Mouse (Mus musculus) left cerebral cortex, adult 2 months (tissue): Measurements from ENCODE around the gene Msh6. TPM values are rescaled to one million over a fixed set of nuclear protein-coding genes. Genes with fewer than 3 reads are reported as not detected.
A peak's percentile ranks its signal among the peaks of the same experiment; 100 is the strongest.
"Not testable (repeated sequence)": the region's sequence is repeated elsewhere in the genome, so short reads cannot be mapped to it uniquely, and the experiment has no call there.

ENCODE experiments used
- DNase-seq, 2 experiments: peaks; one replicate each; pipeline ENCODE4 v3.0.0; 2021 to 2022; ENCODE audit warnings: low spot score in 2 of 2, mixed read lengths in 1 of 2; ENCODE audit errors: extremely low spot score in 1 of 2
- H3K27ac ChIP-seq: fragments of 200-600 bp; 2 replicates; pipeline ENCODE4 v1.8.1; 2022
- H3K4me3 ChIP-seq: fragments of 200-600 bp; 2 replicates; pipeline ENCODE4 v1.8.1; 2022
- CTCF ChIP-seq: fragments of 200-600 bp; IDR thresholded peaks from 2 replicates; pipeline ENCODE4 v1.8.1; 2022; ENCODE audit warnings: antibody characterized with exemption, mild to moderate bottlenecking, moderate library complexity
- intact Hi-C: fragments of 180-260 bp; cut with DNase I; formaldehyde crosslinking; loops from one replicate; pipeline ENCODE4 v1.15.1; 2025
- long read RNA-seq, 2 experiments: library from polyadenylated mRNA; stranded (forward); transcript quantifications; one replicate each; pipeline ENCODE4 v2.0.0; 2021; ENCODE audit warnings: borderline mapping rate in 2 of 2
- total RNA-seq, 2 experiments: library from RNA; stranded (reverse); gene quantifications; 2 replicates each; pipeline ENCODE4 v1.2.3; 2021

Msh6 gene
- 10 to 100 TPM; 14.4 to 15.4 TPM for total RNA-seq
- long read RNA-seq, experiment 1, full-length matches to known transcripts = 18 of 22 reads
- long read RNA-seq, experiment 1, partial matches to known transcripts = 1 of 22 reads
- long read RNA-seq, experiment 1, other reads (novel, unspliced or antisense) = 3 of 22 reads
- long read RNA-seq, experiment 2, full-length matches to known transcripts = 13 of 14 reads
- long read RNA-seq, experiment 2, partial matches to known transcripts = 1 of 14 reads
- long read RNA-seq, experiment 2, other reads (novel, unspliced or antisense) = 0 of 14 reads

DNA sequence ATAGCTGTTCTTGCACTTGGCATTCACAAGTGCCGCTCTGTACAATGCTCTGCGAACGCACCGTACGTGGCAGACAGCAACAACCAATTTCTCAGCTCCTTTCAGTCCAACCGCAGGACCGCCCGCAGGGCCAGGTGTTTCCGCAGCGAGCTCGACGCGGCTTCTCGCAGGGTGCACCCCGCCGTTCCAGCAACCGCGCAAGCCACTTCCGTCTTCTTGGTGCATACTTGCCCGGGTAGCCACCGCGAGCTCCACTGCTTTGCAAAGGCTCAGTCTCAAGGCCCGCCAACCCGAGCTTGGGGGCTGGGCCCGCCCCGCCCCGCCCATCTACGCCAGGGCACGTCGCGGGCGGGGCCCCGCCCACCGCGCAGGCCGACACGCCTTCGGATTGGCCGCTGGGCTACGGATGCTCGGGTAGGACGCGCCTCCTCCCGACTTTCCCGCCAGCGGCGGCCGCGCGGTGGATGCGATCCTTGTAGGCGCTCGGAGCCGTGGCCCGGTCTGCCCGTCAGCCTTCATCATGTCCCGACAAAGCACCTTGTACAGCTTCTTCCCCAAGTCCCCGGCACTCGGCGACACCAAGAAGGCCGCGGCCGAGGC is at the start of gene Msh6:
Msh6 (plus strand) TSS at position 434 of the 600 bp plus-strand sequence.
- Histone ChIP-seq H3K4me3 (peak within 1 kb of the TSS; percentile 100), H3K27ac (peak within 1 kb of the TSS; percentile 83)
- intact Hi-C loops = loop anchor here (5.0 kb wide), 1 partner anchor 93 kb away; the partner anchor contains the start of gene Fbxo11
- no peak for TF ChIP-seq CTCF
- DNase-seq = peak; percentile 82 to 88

DNA sequence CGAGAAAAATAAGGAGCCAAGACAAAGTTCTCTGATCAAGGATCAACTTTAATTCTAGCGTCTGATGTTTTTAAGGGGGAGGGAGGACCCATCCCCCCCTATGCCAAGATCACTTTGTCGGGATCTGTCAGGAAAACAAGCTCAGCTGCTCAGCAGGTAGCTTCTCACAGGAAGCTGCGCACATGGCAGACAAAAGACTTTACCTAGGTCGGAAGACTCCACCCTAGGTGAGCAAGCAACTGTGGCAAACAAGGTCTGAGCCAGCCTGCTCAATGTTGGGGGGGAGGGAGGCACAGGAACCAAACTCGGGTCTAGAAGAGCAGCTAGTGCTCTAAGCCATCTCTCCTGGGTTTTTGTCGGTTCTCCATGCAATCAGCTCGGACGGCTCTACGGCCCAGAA is 40.5 kb upstream of the Msh6 start:
- Histone ChIP-seq H3K4me3 (no peak overlapping the region), H3K27ac (no peak overlapping the region)
- no peak for DNase-seq
- TF ChIP-seq CTCF = no peak
- intact Hi-C loops = no loop called here

- no peak for DNase-seq
- intact Hi-C loops = no loop called here
- Histone ChIP-seq H3K27ac (no peak overlapping the region), H3K4me3 (no peak overlapping the region)
- TF ChIP-seq CTCF = no peak
These were observed 40.1 kb upstream of the Msh6 start for GRCm38 (mm10) chr17:87934736-87935135.

DNA sequence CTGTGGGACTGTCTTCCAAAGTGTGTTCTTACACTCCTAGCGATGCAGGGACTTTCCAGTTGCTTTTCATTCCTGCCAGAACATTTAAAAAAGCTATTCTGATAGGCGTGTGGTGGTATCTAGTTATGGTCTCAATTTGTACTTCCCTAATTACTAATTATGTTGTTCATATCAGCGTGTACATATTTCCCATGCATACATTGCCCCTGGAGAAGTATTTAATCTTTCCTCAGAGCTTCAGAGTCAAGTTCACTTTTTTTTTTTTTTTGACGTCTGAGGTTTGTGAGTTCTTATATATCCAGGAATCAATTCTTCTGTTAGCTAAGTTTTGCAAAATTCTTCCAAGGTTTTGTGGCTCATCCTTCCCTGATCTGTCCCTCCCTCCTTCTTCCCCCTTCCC is 38.7 kb upstream of the Msh6 start:
- no peak overlapping the region for H3K27ac ChIP-seq
- H3K4me3 ChIP-seq = no peak overlapping the region
- TF ChIP-seq CTCF = no peak
- no peak for DNase-seq
- intact Hi-C loops = no loop called here

DNA sequence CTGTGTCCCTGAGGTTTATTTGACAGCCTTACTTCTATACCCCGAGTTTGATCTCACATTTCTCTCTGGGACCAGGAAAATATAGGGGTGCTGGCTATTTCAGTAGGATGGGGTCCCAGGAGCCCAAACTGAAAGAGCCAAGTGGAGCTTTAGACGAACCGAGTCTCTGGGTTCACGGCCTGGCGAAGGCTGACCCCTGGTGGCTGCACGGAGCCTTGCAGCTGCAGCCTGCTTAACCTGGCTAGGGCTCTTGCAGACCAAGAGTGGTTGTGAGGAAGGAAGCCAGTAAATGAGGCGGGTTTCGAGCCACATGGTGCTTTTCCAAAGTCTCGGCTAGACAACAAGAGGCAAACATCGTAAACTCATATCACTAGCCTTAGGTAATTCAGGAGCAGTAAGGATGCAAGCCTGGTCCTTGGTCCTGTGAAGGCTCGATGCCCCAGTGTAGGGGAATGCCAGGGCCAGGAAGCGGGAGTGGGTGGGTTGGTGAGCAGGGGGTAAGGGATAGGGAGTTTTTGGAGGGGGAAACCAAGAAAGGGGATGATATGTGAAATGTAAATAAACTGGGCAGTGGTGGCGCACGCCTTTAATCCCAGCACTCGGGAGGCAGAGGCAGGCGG is 25.8 kb upstream of the Msh6 start:
- TF ChIP-seq CTCF = peak; percentile 100
- H3K27ac ChIP-seq = no peak overlapping the region
- no peak overlapping the region for H3K4me3 ChIP-seq
- peak; percentile 77 to 89 for DNase-seq
- intact Hi-C loops = loop anchor here (1.0 to 5.0 kb wide), 3 partner anchors 67 to 347 kb away; no protein-coding TSS in a partner anchor

DNA sequence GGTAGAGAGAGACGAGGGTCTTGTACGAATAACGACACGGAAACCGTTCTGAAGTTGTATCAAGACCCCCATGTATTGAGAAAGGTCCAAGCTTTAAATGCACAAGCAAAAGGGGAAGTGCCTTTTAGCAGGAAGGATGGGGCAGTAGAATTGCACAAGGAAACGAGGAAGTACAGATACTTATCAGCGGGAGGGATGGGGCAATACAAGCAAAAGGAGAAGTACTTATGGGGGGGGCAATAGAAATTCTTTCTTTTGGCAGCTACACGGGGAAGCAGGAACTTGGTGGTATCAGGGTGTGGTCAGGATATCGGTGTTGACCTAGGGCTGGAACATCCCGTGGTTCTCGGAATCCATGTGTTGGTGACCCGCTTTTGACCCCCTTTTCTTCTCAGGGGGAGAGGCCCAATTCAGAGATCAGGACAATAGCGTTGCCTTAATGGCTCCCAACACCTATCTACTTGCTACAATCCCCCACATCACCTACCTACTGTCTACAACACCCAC is 20.2 kb upstream of the Msh6 start:
- H3K4me3 ChIP-seq, intact Hi-C loops, DNase-seq, H3K27ac ChIP-seq: not testable (repeated sequence)

GRCm38 (mm10) chr17:87957096-87957840 is 17.6 kb upstream of the Msh6 start:
- no peak for DNase-seq
- intact Hi-C loops = no loop called here
- no peak overlapping the region for H3K4me3 ChIP-seq
- TF ChIP-seq CTCF = no peak
- no peak overlapping the region for H3K27ac ChIP-seq

DNA sequence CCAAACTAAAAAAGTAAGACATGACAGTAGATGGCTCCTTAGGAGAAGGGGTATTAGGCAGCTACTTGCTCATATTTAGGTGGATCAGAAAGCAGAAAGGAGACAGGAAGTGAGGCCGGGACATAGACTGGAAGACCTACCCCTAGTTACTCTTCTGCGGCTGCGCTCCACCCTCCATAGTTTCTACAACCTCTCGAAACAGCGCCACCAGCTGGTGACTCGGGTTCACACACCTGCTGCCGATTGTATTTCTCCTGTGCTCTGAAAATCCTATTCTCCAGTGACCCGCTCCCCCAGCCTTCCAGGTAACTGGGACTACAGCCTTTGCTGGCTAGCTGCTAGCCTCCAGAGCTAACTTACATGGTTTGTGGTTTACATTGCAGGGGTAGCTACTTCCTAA is 16.6 kb upstream of the Msh6 start:
- intact Hi-C loops = no loop called here
- Histone ChIP-seq H3K4me3 (no peak overlapping the region), H3K27ac (no peak overlapping the region)
- peak; percentile 26 for TF ChIP-seq CTCF
- DNase-seq = no peak

DNA sequence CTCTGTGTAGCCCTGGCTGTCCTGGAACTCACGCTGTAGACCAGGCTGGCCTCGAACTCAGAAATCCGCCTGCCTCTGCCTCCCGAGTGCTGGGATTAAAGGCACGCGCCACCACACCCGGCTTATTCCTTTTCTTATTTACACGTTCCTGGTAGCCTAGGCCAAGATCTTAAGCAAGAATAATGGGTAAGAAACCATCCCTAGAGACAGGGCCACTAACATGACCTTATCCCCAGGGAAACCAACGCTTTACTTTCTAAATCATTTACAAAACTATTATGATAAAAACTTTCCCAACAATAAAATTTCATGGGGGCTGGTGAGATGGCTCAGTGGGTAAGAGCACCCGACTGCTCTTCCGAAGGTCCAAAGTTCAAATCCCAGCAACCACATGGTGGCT is 15.5 kb upstream of the Msh6 start:
- intact Hi-C loops, H3K4me3 ChIP-seq, DNase-seq, H3K27ac ChIP-seq: not testable (repeated sequence)

DNA sequence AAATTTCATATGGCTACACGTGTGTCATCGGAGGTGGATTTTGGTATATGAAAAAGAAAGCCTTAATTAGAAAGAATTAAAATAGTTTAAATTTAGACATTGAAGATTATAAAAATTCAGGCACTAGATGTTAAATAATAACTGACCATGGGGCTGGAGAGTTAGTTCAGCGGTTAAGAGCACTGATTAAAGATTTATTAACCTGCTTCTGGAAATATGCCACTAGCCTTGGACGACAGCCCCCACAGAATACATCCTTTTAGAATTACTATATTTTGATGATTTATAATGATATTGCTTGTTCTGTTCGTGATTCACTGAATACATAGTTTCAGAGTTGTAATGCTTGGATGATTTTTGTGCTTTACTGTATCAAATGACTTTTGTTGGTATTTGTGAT is 14.9 kb upstream of the Msh6 start:
- H3K27ac ChIP-seq, intact Hi-C loops, DNase-seq, H3K4me3 ChIP-seq: not testable (repeated sequence)

DNA sequence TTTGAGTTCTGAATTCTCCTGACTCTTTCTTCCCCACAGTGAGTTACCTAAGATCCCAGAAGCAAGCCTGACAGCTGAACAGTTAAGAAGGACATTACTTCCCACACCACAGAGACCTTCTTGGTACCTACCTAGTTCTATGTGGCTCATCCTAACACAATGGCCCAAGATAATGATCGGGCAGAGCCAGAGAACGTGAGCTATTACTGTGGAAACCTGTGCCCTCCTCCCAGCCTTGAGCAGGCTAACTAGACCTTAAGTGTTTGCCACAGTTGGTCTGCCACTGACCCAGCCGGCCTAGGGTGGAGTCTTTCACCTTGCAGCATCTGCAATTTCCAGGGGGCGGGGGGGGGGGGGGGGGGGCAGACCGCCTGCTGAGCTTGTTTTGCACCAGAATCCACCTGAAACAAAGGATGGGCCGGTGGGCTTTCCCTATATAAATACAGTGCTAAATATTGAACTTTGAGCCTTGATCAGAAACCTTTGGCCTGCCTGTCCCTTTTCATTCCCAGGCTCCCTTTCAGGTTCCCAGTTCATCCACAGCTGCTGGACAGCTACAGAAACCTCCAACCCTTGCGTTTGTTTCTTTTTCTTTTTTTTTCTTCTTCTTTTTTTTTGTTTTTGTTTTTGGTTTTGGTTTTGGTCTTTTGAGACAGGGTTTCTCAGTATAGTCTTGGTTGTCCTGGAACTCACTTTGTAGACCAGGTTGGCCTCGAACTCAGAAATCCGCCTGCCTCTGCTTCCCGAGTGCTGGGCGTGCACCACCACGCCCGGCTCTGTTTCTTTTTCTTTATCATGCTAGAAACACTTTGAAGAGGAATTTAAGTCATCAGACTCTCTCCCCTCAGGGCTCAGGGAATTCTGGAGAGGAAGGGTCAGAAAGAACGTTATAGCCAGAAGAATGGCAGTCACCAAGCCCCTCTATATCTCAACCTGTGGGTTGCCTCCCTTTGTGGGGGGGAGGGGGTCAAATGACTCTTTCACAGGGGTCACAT is 11.5 kb upstream of the Msh6 start:
- DNase-seq = no peak
- H3K27ac ChIP-seq = no peak overlapping the region
- H3K4me3 ChIP-seq = no peak overlapping the region
- TF ChIP-seq CTCF = no peak
- intact Hi-C loops = no loop called here
